Mouse (Mus musculus) ES-E14 (cell line): Measurements from ENCODE around the gene Zfp106. TPM values are rescaled to one million over a fixed set of nuclear protein-coding genes. Genes with fewer than 3 reads are reported as not detected.

Experiments used
- DNase-seq: peaks from one replicate; pipeline ENCODE4 v3.0.0-alpha.2; 2013; ENCODE audit warnings: low read depth, low spot score
- H3K27ac ChIP-seq: 2 replicates; pipeline ENCODE4 v1.5.1; 2012; ENCODE audit warnings: low read depth, mild to moderate bottlenecking, low read length, moderate library complexity, mixed read lengths; ENCODE audit not compliant: poor library complexity, insufficient read depth, severe bottlenecking
- H3K36me3 ChIP-seq: 2 replicates; pipeline ENCODE4 v1.6.1; 2012; ENCODE audit warnings: mild to moderate bottlenecking, low read length, moderate library complexity, mixed read lengths; ENCODE audit not compliant: control insufficient read depth, poor library complexity, insufficient read depth, severe bottlenecking
- H3K4me1 ChIP-seq, 2 experiments: fragments of 150-350 bp in 1 of 2; sonication (generic) in 1 of 2; 2 replicates each; pipeline ENCODE4 v1.6.1; 2012; ENCODE audit warnings: low read length in 2 of 2, mild to moderate bottlenecking in 1 of 2, mixed read lengths in 1 of 2; ENCODE audit not compliant: control insufficient read depth in 2 of 2, insufficient read depth in 2 of 2, poor library complexity in 1 of 2
- H3K4me3 ChIP-seq, 2 experiments: fragments of 150-350 bp in 1 of 2; sonication (generic) in 1 of 2; 2 replicates each; pipeline ENCODE4 v1.5.1; 2012; ENCODE audit warnings: low read length in 2 of 2, low read depth in 1 of 2, mild to moderate bottlenecking in 1 of 2, mixed read lengths in 1 of 2; ENCODE audit not compliant: insufficient read depth in 1 of 2, poor library complexity in 1 of 2, severe bottlenecking in 1 of 2
- H3K9ac ChIP-seq: 2 replicates; pipeline ENCODE4 v1.6.1; 2012; ENCODE audit warnings: low read depth, mild to moderate bottlenecking, low read length, mixed read lengths; ENCODE audit not compliant: poor library complexity, insufficient read depth, severe bottlenecking
- H3K9me3 ChIP-seq: fragments of 150-350 bp; sonication (generic); 2 replicates; pipeline ENCODE4 v1.6.1; 2012; ENCODE audit warnings: low read depth, mild to moderate bottlenecking, low read length; ENCODE audit not compliant: control insufficient read depth, insufficient read depth
- CHD2 ChIP-seq: IDR thresholded peaks from 2 replicates; pipeline ENCODE4 v1.6.1; 2014; ENCODE audit warnings: mild to moderate bottlenecking, low read depth, low read length, inconsistent platforms
- HCFC1 ChIP-seq: IDR thresholded peaks from 2 replicates; pipeline ENCODE4 v1.6.1; 2012; ENCODE audit warnings: low read length, inconsistent platforms, borderline replicate concordance; ENCODE audit not compliant: insufficient read depth
- MAFK ChIP-seq: IDR thresholded peaks from 2 replicates; pipeline ENCODE4 v1.6.1; 2014; ENCODE audit warnings: mild to moderate bottlenecking, low read depth, low read length, inconsistent platforms; ENCODE audit not compliant: insufficient read depth
- ZC3H11A ChIP-seq: IDR thresholded peaks from 2 replicates; pipeline ENCODE4 v1.6.1; 2012; ENCODE audit warnings: low read depth, mild to moderate bottlenecking, inconsistent platforms, low read length, borderline replicate concordance
- ZNF384 ChIP-seq: IDR thresholded peaks from 2 replicates; pipeline ENCODE4 v1.6.1; 2012; ENCODE audit warnings: low read depth, low read length, inconsistent platforms
- in situ Hi-C, 2 experiments: fragments of 600-800 bp; cut with MboI; formaldehyde crosslinking; loops; one replicate each; pipeline ENCODE4 v1.15.1; 2025; ENCODE audit warnings: low sequenced_read_pairs in 2 of 2, inconsistent platforms in 1 of 2; ENCODE audit not compliant: unreplicated experiment in 2 of 2
- total RNA-seq: library from RNA; depleted of rRNA; stranded (reverse); fragments of 300-350 nt; gene quantifications from 2 replicates; pipeline ENCODE4 v1.2.3, GENCODE M21; 2012

Zfp106 gene
- total RNA-seq, 1 experiment: 117 TPM

DNA sequence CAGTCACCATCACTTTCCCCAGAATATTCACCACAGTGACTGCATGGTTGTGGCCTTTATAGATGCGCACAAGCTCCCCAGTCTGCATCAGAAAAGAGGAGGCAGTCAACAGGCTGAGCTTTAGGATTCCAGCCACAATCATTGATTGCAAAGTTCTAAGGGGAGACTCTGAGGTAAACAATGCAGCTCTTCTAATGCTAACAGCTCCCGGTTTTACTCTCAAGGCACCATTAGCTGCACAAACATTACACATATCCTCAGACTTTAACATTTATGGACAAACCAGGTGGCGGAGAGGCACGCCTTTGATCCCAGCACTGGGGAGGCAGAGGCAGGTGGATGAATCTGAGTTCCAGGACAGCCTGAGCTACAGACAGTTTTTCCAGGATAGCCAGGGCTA, 49.5 kb downstream of the Zfp106 start:
- Histone ChIP-seq H3K4me1 (peaks cover 3 to 4% of the 10 kb centered on the region in 2 experiments; a peak in 1 of 4 replicates), H3K9ac (no peak overlapping the region), H3K36me3 (peaks cover 48% of the 10 kb centered on the region), H3K9me3 (no peaks in the 10 kb centered on the region), H3K27ac (peak overlapping the region; percentile 1; the same call in 1 of the 2 replicates), H3K4me3 (no peak overlapping the region)
- in situ Hi-C loops: no loop called here
- peak; percentile 36 for DNase-seq
- TF ChIP-seq CHD2 (no peak), ZNF384 (no peak), MAFK (no peak), ZC3H11A (no peak), HCFC1 (no peak)

DNA sequence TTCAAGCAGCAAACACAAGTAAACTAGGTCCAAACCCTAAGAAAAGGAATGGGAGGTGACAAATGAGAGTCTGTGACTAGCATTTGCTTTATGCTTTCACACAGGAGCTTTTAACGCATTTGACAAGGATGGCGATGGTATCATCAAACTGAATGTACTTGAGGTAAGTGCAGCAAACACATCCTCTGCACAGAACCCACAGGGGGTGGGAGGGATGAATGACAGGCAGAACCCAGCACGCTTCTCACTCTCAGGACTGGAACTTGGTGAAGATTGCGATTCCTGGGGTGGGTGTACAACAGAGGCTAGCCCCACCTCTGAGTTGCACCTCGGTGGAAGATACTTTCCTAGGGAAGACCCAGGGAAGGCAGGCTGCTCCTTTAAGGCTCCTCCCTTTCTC, 59.7 kb downstream of the Zfp106 start:
- Histone ChIP-seq H3K4me3 (no peak overlapping the region), H3K9ac (no peak overlapping the region), H3K9me3 (no peaks in the 10 kb centered on the region), H3K4me1 (peaks cover 5 to 29% of the 10 kb centered on the region in 2 experiments; a peak in 3 of 4 replicates), H3K27ac (no peak overlapping the region), H3K36me3 (peaks cover 9% of the 10 kb centered on the region)
- no peak for TF ChIP-seq ZNF384
- no peak for TF ChIP-seq HCFC1
- no peak for TF ChIP-seq MAFK
- TF ChIP-seq ZC3H11A: no peak
- TF ChIP-seq CHD2: no peak
- no peak for DNase-seq
- in situ Hi-C loops: no loop called here

GRCm38 (mm10) chr2:120503094-120503493, 60.5 kb downstream of the Zfp106 start:
- H3K9ac ChIP-seq: no peak overlapping the region
- H3K36me3 ChIP-seq: peaks cover 7% of the 10 kb centered on the region; the same call in 1 of the 2 replicates
- H3K4me3 ChIP-seq: no peak overlapping the region
- H3K27ac ChIP-seq: no peak overlapping the region
- DNase-seq: no peak
- peaks cover 5 to 28% of the 10 kb centered on the region in 2 experiments; a peak in 3 of 4 replicates for H3K4me1 ChIP-seq
- H3K9me3 ChIP-seq: no peaks in the 10 kb centered on the region
- TF ChIP-seq CHD2 (no peak), ZC3H11A (no peak)
- in situ Hi-C loops: no loop called here

DNA sequence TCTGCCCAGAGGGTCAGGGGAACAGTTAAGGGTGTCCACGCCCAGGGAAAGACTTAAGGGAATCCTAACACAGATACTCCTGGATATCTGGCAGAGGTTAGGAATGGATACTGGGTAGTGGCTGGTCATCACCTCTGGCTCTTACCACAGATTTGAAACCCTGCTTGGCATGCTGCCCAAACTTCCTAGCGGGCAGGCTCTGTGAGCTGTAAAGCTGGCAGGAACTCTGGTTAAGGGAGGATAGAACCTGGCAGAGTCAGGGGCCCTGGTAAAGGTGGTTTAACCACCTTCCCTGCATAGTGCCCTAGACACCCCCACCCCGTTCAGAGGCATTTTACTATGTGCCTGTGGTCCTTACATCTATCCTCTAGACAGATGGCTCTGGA, 61.0 kb downstream of the Zfp106 start:
- H3K9ac ChIP-seq: no peak overlapping the region
- in situ Hi-C loops: no loop called here
- TF ChIP-seq CHD2 (no peak), MAFK (no peak), HCFC1 (no peak), ZNF384 (no peak), ZC3H11A (no peak)
- H3K36me3 ChIP-seq: peaks cover 5% of the 10 kb centered on the region; the same call in 1 of the 2 replicates
- H3K9me3 ChIP-seq: no peaks in the 10 kb centered on the region
- H3K4me1 ChIP-seq: peaks cover 5 to 28% of the 10 kb centered on the region in 2 experiments; a peak in 3 of 4 replicates
- no peak for DNase-seq
- no peak overlapping the region for H3K27ac ChIP-seq
- H3K4me3 ChIP-seq: no peak overlapping the region

- no peak overlapping the region for H3K27ac ChIP-seq
- no peak for TF ChIP-seq ZNF384
- no peak for TF ChIP-seq HCFC1
- TF ChIP-seq CHD2: no peak
- TF ChIP-seq MAFK: no peak
- TF ChIP-seq ZC3H11A: no peak
- DNase-seq: no peak
- no peaks in the 10 kb centered on the region for H3K9me3 ChIP-seq
- H3K9ac ChIP-seq: no peak overlapping the region
- in situ Hi-C loops: no loop called here
- peaks cover 5% of the 10 kb centered on the region; the same call in 1 of the 2 replicates for H3K36me3 ChIP-seq
- no peak overlapping the region for H3K4me3 ChIP-seq
- H3K4me1 ChIP-seq: peaks cover 5 to 28% of the 10 kb centered on the region in 2 experiments; a peak in 3 of 4 replicates
Measured at GRCm38 (mm10) chr2:120501931-120502604, 61.6 kb downstream of the Zfp106 start.
